Mouse (Mus musculus) bone marrow macrophage, adult 2 months (primary cell): ENCODE measurements around the gene Ehhadh.

Experiments used
- CTCF ChIP-seq: IDR thresholded peaks from 2 replicates; pipeline ENCODE4 v1.5.1; 2012; ENCODE audit warnings: low read depth, mild to moderate bottlenecking, low read length, moderate library complexity
- POLR2A ChIP-seq: IDR thresholded peaks from 2 replicates; pipeline ENCODE4 v1.6.1; 2012; ENCODE audit warnings: mild to moderate bottlenecking, low read depth, low read length, borderline replicate concordance

DNA sequence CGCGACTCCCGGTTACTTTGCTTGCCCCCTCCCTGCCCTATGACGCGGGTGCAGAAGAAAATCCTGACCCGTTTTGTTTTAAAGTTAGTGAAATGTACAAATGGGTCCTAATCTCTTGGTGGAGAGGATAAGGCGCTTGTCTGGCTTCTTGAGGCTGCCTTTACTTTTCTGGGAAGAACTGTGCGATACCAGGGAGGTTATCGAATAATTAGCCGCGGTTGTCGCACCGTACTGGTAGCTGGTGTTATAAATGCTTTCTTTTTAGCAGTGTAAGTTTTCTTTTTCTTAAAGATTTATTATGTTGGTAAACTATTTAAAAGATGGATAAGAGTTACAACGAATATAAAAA is 7.1 kb upstream of the Ehhadh start:
- TF ChIP-seq CTCF (no peak), POLR2A (no peak)
